Mouse (Mus musculus) stomach, postnatal 0 days (tissue): ENCODE data around the gene Gm20604. TPM values are rescaled to one million over a fixed set of nuclear protein-coding genes. Genes with fewer than 3 reads are reported as not detected.

ENCODE experiments used
- ATAC-seq: fragments of 200-750 bp; cut with Nextera tagmentation; 2 replicates; pipeline ENCODE4 v1.8.0; 2017; ENCODE audit not compliant: low FRiP score, low TSS enrichment
- DNase-seq: peaks from one replicate; pipeline ENCODE4 v3.0.0-alpha.2; 2016; ENCODE audit warnings: low spot score
- H3K27ac ChIP-seq: fragments of 300-500 bp; sonication (generic); replicated peaks from 2 replicates; pipeline ENCODE4 v1.5.1; 2014; ENCODE audit warnings: mild to moderate bottlenecking, control low read depth
- H3K27me3 ChIP-seq: fragments of 300-500 bp; sonication (generic); 2 replicates; pipeline ENCODE4 v1.6.1; 2014; ENCODE audit warnings: low read length; ENCODE audit not compliant: control insufficient read depth, insufficient read depth
- H3K36me3 ChIP-seq: fragments of 300-500 bp; sonication (generic); 2 replicates; pipeline ENCODE4 v1.6.1; 2014; ENCODE audit warnings: low read length, mixed read lengths; ENCODE audit not compliant: control insufficient read depth, insufficient read depth
- H3K4me1 ChIP-seq: fragments of 300-500 bp; sonication (generic); replicated peaks from 2 replicates; pipeline ENCODE4 v1.6.1; 2014; ENCODE audit warnings: antibody characterized with exemption; ENCODE audit not compliant: control insufficient read depth, insufficient read depth
- H3K4me2 ChIP-seq: fragments of 300-500 bp; sonication (generic); replicated peaks from 2 replicates; pipeline ENCODE4 v1.6.1; 2014; ENCODE audit warnings: low read depth, mild to moderate bottlenecking, control low read depth, moderate library complexity
- H3K4me3 ChIP-seq: fragments of 300-500 bp; sonication (generic); 2 replicates; pipeline ENCODE4 v1.5.1; 2014; ENCODE audit warnings: low read depth, low read length, control low read depth
- H3K9ac ChIP-seq: fragments of 300-500 bp; sonication (generic); 2 replicates; pipeline ENCODE4 v1.6.1; 2014; ENCODE audit warnings: mild to moderate bottlenecking, low read length, control low read depth, mixed read lengths
- H3K9me3 ChIP-seq: fragments of 300-500 bp; sonication (generic); 2 replicates; pipeline ENCODE4 v1.6.1; 2016; ENCODE audit warnings: low read length; ENCODE audit not compliant: control insufficient read depth
- CTCF ChIP-seq: IDR thresholded peaks from 2 replicates; pipeline ENCODE4 v1.5.1; 2016; ENCODE audit warnings: antibody characterized with exemption, low read depth, mild to moderate bottlenecking, moderate library complexity
- EP300 ChIP-seq: optimal IDR thresholded peaks from 2 replicates; pipeline ENCODE3; 2016; ENCODE audit warnings: antibody characterized with exemption
- WGBS: fragments of 180-500 bp; shearing (Covaris S2); extraction: QIAGEN DNeasy Blood & Tissue Kit; methylation state at CpG from one replicate; pipeline ENCODE4 v1.1.7; 2014; 5-methylcytosine and 5-hydroxymethylcytosine counted together
- polyA plus RNA-seq: library from polyadenylated mRNA; unstranded; fragments of >200 nt; fragmentation: Nextera tagmentation; extraction: Ambion mirVana; gene quantifications from 2 replicates; pipeline ENCODE4 v1.2.1, GENCODE M21; 2015

The Gm20604 gene
- polyA plus RNA-seq, 1 experiment from 2014 or later, result 10.3 TPM

- peak overlapping the region; percentile 15; the same call in 1 of the 2 replicates for H3K4me2 ChIP-seq
- peak overlapping the region; percentile 84 for H3K27ac ChIP-seq
- 36% methylated on average over 26 of the region's 26 CpGs for WGBS
- H3K4me3 ChIP-seq, result no peak overlapping the region
- H3K36me3 ChIP-seq, result no peaks in the 10 kb centered on the region
- TF ChIP-seq EP300, result no peak
- TF ChIP-seq CTCF, result no peak
- peak; percentile 91 for DNase-seq
- H3K27me3 ChIP-seq, result no peaks in the 10 kb centered on the region
- ATAC-seq, result peak; percentile 96
- no peaks in the 10 kb centered on the region for H3K9me3 ChIP-seq
- H3K9ac ChIP-seq, result no peak overlapping the region
- peaks cover 2% of the 10 kb centered on the region; the same call in 1 of the 2 replicates for H3K4me1 ChIP-seq
Observed at GRCm38 (mm10) chr12:102729855-102730797, 28.3 kb downstream of the Gm20604 start.

- no peak for ATAC-seq
- H3K4me3 ChIP-seq, result no peak overlapping the region
- H3K27me3 ChIP-seq, result no peaks in the 10 kb centered on the region
- TF ChIP-seq EP300, result no peak
- 47% methylated on average over 7 of the region's 7 CpGs for WGBS
- no peaks in the 10 kb centered on the region for H3K36me3 ChIP-seq
- no peak overlapping the region for H3K4me2 ChIP-seq
- no peak overlapping the region for H3K27ac ChIP-seq
- DNase-seq, result no peak
- no peaks in the 10 kb centered on the region; the same call in 1 of the 2 replicates for H3K4me1 ChIP-seq
- H3K9me3 ChIP-seq, result no peaks in the 10 kb centered on the region
- no peak overlapping the region for H3K9ac ChIP-seq
Observed at GRCm38 (mm10) chr12:102725761-102726175, 32.7 kb downstream of the Gm20604 start.

GRCm38 (mm10) chr12:102725146-102725545 lies 33.3 kb downstream of the Gm20604 start:
- Histone ChIP-seq H3K9ac (no peak overlapping the region), H3K4me2 (no peak overlapping the region), H3K36me3 (no peaks in the 10 kb centered on the region), H3K9me3 (no peaks in the 10 kb centered on the region), H3K4me1 (no peaks in the 10 kb centered on the region), H3K27me3 (no peaks in the 10 kb centered on the region), H3K4me3 (no peak overlapping the region), H3K27ac (no peak overlapping the region)
- DNase-seq (no peak), ATAC-seq (no peak)
- WGBS, result 87% methylated on average over 6 of the region's 6 CpGs
- TF ChIP-seq EP300, result no peak
- no peak for TF ChIP-seq CTCF

GRCm38 (mm10) chr12:102723861-102724260 lies 34.6 kb downstream of the Gm20604 start:
- no peaks in the 10 kb centered on the region for H3K9me3 ChIP-seq
- H3K27ac ChIP-seq, result no peak overlapping the region
- no peak overlapping the region for H3K9ac ChIP-seq
- no peaks in the 10 kb centered on the region for H3K4me1 ChIP-seq
- no peak overlapping the region for H3K4me3 ChIP-seq
- ATAC-seq, result no peak
- no peak overlapping the region for H3K4me2 ChIP-seq
- 65% methylated on average over 6 of the region's 6 CpGs for WGBS
- no peaks in the 10 kb centered on the region for H3K36me3 ChIP-seq
- no peaks in the 10 kb centered on the region for H3K27me3 ChIP-seq
- DNase-seq, result no peak
- TF ChIP-seq EP300, result no peak
- no peak for TF ChIP-seq CTCF

GRCm38 (mm10) chr12:102722966-102723365 lies 35.5 kb downstream of the Gm20604 start:
- DNase-seq (no peak), ATAC-seq (no peak)
- Histone ChIP-seq H3K4me3 (no peak overlapping the region), H3K4me2 (no peak overlapping the region), H3K27ac (no peak overlapping the region), H3K36me3 (no peaks in the 10 kb centered on the region), H3K27me3 (no peaks in the 10 kb centered on the region), H3K9ac (no peak overlapping the region), H3K9me3 (no peaks in the 10 kb centered on the region), H3K4me1 (no peaks in the 10 kb centered on the region)
- 58% methylated on average over 8 of the region's 8 CpGs for WGBS
- TF ChIP-seq CTCF (no peak), EP300 (no peak)

- no peak for DNase-seq
- Histone ChIP-seq H3K27me3 (no peaks in the 10 kb centered on the region), H3K4me3 (no peak overlapping the region), H3K36me3 (no peaks in the 10 kb centered on the region), H3K4me1 (no peaks in the 10 kb centered on the region), H3K4me2 (no peak overlapping the region), H3K9me3 (no peaks in the 10 kb centered on the region), H3K27ac (no peak overlapping the region), H3K9ac (no peak overlapping the region)
- TF ChIP-seq CTCF (no peak), EP300 (no peak)
- WGBS, result 68% methylated on average over 11 of the region's 11 CpGs
- ATAC-seq, result no peak
Observed at GRCm38 (mm10) chr12:102722451-102722850, 36.0 kb downstream of the Gm20604 start.
